Mouse (Mus musculus) kidney, postnatal 0 days (tissue): ENCODE data around the gene Arhgap45. TPM values are rescaled to one million over a fixed set of nuclear protein-coding genes. Genes with fewer than 3 reads are reported as not detected.

Experiments used
- ATAC-seq: fragments of 200-750 bp; cut with Nextera tagmentation; replicated peaks from 2 replicates; pipeline ENCODE4 v1.8.0; 2017; ENCODE audit warnings: low read depth, moderate number of reproducible peaks, moderate TSS enrichment, moderate library complexity; ENCODE audit not compliant: low FRiP score
- DNase-seq: peaks from one replicate; pipeline ENCODE4 v3.0.0-alpha.2; 2016; ENCODE audit warnings: low spot score
- H3K27ac ChIP-seq: fragments of 300-500 bp; sonication (generic); 2 replicates; pipeline ENCODE4 v1.5.1; 2014; ENCODE audit warnings: mild to moderate bottlenecking
- H3K27me3 ChIP-seq: fragments of 300-500 bp; sonication (generic); 2 replicates; pipeline ENCODE4 v1.6.1; 2014; ENCODE audit warnings: low read length, mixed read lengths; ENCODE audit not compliant: insufficient read depth
- H3K36me3 ChIP-seq: fragments of 300-500 bp; sonication (generic); 2 replicates; pipeline ENCODE4 v1.6.1; 2014; ENCODE audit warnings: low read length, mixed read lengths; ENCODE audit not compliant: insufficient read depth
- H3K4me1 ChIP-seq: fragments of 300-500 bp; sonication (generic); replicated peaks from 2 replicates; pipeline ENCODE4 v1.6.1; 2014; ENCODE audit warnings: antibody characterized with exemption, low read length, mixed read lengths; ENCODE audit not compliant: insufficient read depth
- H3K4me2 ChIP-seq: fragments of 300-500 bp; sonication (generic); 2 replicates; pipeline ENCODE4 v1.6.1; 2014; ENCODE audit warnings: mild to moderate bottlenecking, low read length, moderate library complexity, mixed read lengths
- H3K4me3 ChIP-seq: fragments of 300-500 bp; sonication (generic); replicated peaks from 2 replicates; pipeline ENCODE4 v1.5.1; 2014; ENCODE audit warnings: low read depth, low read length
- H3K9ac ChIP-seq: fragments of 300-500 bp; sonication (generic); 2 replicates; pipeline ENCODE4 v1.6.1; 2014; ENCODE audit warnings: low read depth, low read length
- H3K9me3 ChIP-seq: fragments of 300-500 bp; sonication (generic); replicated peaks from 2 replicates; pipeline ENCODE4 v1.6.1; 2016; ENCODE audit warnings: low read length, inconsistent platforms, mixed read lengths
- CTCF ChIP-seq: IDR thresholded peaks from 2 replicates; pipeline ENCODE4 v1.5.1; 2016; ENCODE audit warnings: antibody characterized with exemption, low read depth, mild to moderate bottlenecking, moderate library complexity
- WGBS: fragments of 180-500 bp; shearing (Covaris S2); extraction: QIAGEN DNeasy Blood & Tissue Kit; methylation state at CpG from one replicate; pipeline ENCODE4 v1.1.7; 2014; 5-methylcytosine and 5-hydroxymethylcytosine counted together
- polyA plus RNA-seq: library from polyadenylated mRNA; unstranded; fragments of >200 nt; fragmentation: Nextera tagmentation; extraction: Ambion mirVana; gene quantifications from 2 replicates; pipeline ENCODE4 v1.2.1, GENCODE M21; 2015

Arhgap45 gene
- polyA plus RNA-seq, 1 experiment from 2014 or later, result 4.0 TPM

GRCm38 (mm10) chr10:80069251-80069650 lies 52.8 kb downstream of the Arhgap45 start:
- DNase-seq (no peak), ATAC-seq (no peak)
- 87% methylated on average over 6 of the region's 7 CpGs for WGBS
- no peak overlapping the region for H3K27ac ChIP-seq
- no peaks in the 10 kb centered on the region for H3K27me3 ChIP-seq
- H3K4me3 ChIP-seq, result no peak overlapping the region
- peaks cover 6% of the 10 kb centered on the region; the same call in 1 of the 2 replicates for H3K36me3 ChIP-seq
- H3K9ac ChIP-seq, result no peak overlapping the region
- H3K4me1 ChIP-seq, result peaks cover 16% of the 10 kb centered on the region
- H3K4me2 ChIP-seq, result no peak overlapping the region
- H3K9me3 ChIP-seq, result no peaks in the 10 kb centered on the region
- TF ChIP-seq CTCF, result no peak

- Histone ChIP-seq H3K27ac (no peak overlapping the region), H3K9me3 (no peaks in the 10 kb centered on the region), H3K36me3 (peaks cover 4% of the 10 kb centered on the region; the same call in 1 of the 2 replicates), H3K27me3 (no peaks in the 10 kb centered on the region), H3K4me2 (no peak overlapping the region), H3K9ac (no peak overlapping the region), H3K4me3 (no peak overlapping the region), H3K4me1 (peaks cover 16% of the 10 kb centered on the region)
- WGBS, result 87% methylated on average over 4 of the region's 4 CpGs
- DNase-seq (no peak), ATAC-seq (no peak)
- TF ChIP-seq CTCF, result no peak
Measured at GRCm38 (mm10) chr10:80069948-80070450, 53.5 kb downstream of the Arhgap45 start.

GRCm38 (mm10) chr10:80070837-80071515 lies 54.5 kb downstream of the Arhgap45 start:
- Histone ChIP-seq H3K27ac (peak overlapping the region; percentile 86), H3K36me3 (no peaks in the 10 kb centered on the region; the same call in 1 of the 2 replicates), H3K9me3 (no peaks in the 10 kb centered on the region), H3K9ac (no peak overlapping the region), H3K4me2 (no peak overlapping the region), H3K27me3 (no peaks in the 10 kb centered on the region), H3K4me3 (no peak overlapping the region), H3K4me1 (peaks cover 21% of the 10 kb centered on the region)
- 39% methylated on average over 9 of the region's 9 CpGs for WGBS
- ATAC-seq, result peak; percentile 76
- DNase-seq, result peak; percentile 83
- no peak for TF ChIP-seq CTCF

- H3K36me3 ChIP-seq, result no peaks in the 10 kb centered on the region; the same call in 1 of the 2 replicates
- H3K9me3 ChIP-seq, result no peaks in the 10 kb centered on the region
- ATAC-seq (peak; percentile 22; the same call in 1 of the 2 replicates), DNase-seq (no peak)
- no peak overlapping the region for H3K9ac ChIP-seq
- peaks cover 23% of the 10 kb centered on the region for H3K4me1 ChIP-seq
- H3K27me3 ChIP-seq, result no peaks in the 10 kb centered on the region
- TF ChIP-seq CTCF, result no peak
- no peak overlapping the region for H3K4me3 ChIP-seq
- H3K4me2 ChIP-seq, result no peak overlapping the region
- WGBS, result 46% methylated on average over 3 of the region's 3 CpGs
- H3K27ac ChIP-seq, result peak overlapping the region; percentile 86
Measured at GRCm38 (mm10) chr10:80071516-80071900, 55.1 kb downstream of the Arhgap45 start.

- ATAC-seq (peak; percentile 26; the same call in 1 of the 2 replicates), DNase-seq (no peak)
- Histone ChIP-seq H3K9me3 (no peaks in the 10 kb centered on the region), H3K36me3 (peaks cover 9% of the 10 kb centered on the region; the same call in 1 of the 2 replicates), H3K27ac (peak overlapping the region; percentile 47), H3K4me1 (peaks cover 23% of the 10 kb centered on the region), H3K9ac (peak overlapping the region; percentile 37; the same call in 1 of the 2 replicates), H3K4me2 (no peak overlapping the region), H3K4me3 (no peak overlapping the region), H3K27me3 (no peaks in the 10 kb centered on the region)
- TF ChIP-seq CTCF, result no peak
- 71% methylated on average over 20 of the region's 20 CpGs for whole genome bisulfite sequencing
Measured at GRCm38 (mm10) chr10:80072623-80073489, 56.4 kb downstream of the Arhgap45 start.
